Mouse (Mus musculus) limb, embryonic 13.5 days (tissue): ENCODE results near the gene Fxyd5. TPM values are rescaled to one million over a fixed set of nuclear protein-coding genes. Genes with fewer than 3 reads are reported as not detected.

Source experiments
- ATAC-seq: fragments of 200-750 bp; cut with Nextera tagmentation; 2 replicates; pipeline ENCODE4 v1.8.0; 2017; ENCODE audit warnings: low read depth, moderate number of reproducible peaks, moderate TSS enrichment; ENCODE audit not compliant: low FRiP score
- H3K27ac ChIP-seq: fragments of 300-500 bp; sonication (generic); 2 replicates; pipeline ENCODE4 v1.5.1; 2015; ENCODE audit warnings: inconsistent platforms, mild to moderate bottlenecking, moderate library complexity
- H3K27me3 ChIP-seq: fragments of 300-500 bp; sonication (generic); 2 replicates; pipeline ENCODE4 v1.6.1; 2015; ENCODE audit warnings: mild to moderate bottlenecking, inconsistent platforms
- H3K36me3 ChIP-seq: fragments of 300-500 bp; sonication (generic); 2 replicates; pipeline ENCODE4 v1.6.1; 2015; ENCODE audit warnings: inconsistent platforms, mild to moderate bottlenecking, moderate library complexity
- H3K4me1 ChIP-seq: fragments of 300-500 bp; sonication (generic); 2 replicates; pipeline ENCODE4 v1.6.1; 2015; ENCODE audit warnings: inconsistent platforms
- H3K4me2 ChIP-seq: fragments of 300-500 bp; sonication (generic); replicated peaks from 2 replicates; pipeline ENCODE4 v1.6.1; 2015; ENCODE audit warnings: inconsistent platforms, mild to moderate bottlenecking, moderate library complexity
- H3K4me3 ChIP-seq: fragments of 300-500 bp; sonication (generic); 2 replicates; pipeline ENCODE4 v1.5.1; 2015; ENCODE audit warnings: moderate library complexity, mild to moderate bottlenecking, inconsistent platforms
- H3K9ac ChIP-seq: fragments of 300-500 bp; sonication (generic); 2 replicates; pipeline ENCODE4 v1.6.1; 2015; ENCODE audit warnings: mild to moderate bottlenecking, inconsistent platforms
- H3K9me3 ChIP-seq: fragments of 300-500 bp; sonication (generic); 2 replicates; pipeline ENCODE4 v1.6.1; 2016; ENCODE audit warnings: inconsistent platforms
- WGBS: fragments of 180-500 bp; shearing (Covaris S2); methylation state at CpG from one replicate; pipeline ENCODE4 v1.1.7; 2015; 5-methylcytosine and 5-hydroxymethylcytosine counted together
- microRNA-seq: library from miRNA; unstranded; fragments of <30 nt; microRNA quantifications from one replicate; pipeline ENCODE4, GENCODE M21; 2016
- polyA plus RNA-seq: library from polyadenylated mRNA; unstranded; fragments of >200 nt; fragmentation: Nextera tagmentation; extraction: Ambion mirVana; gene quantifications from 2 replicates; pipeline ENCODE4 v1.2.1, GENCODE M21; 2015

Fxyd5 gene
- polyA plus RNA-seq, 1 experiment from 2014 or later: 17.1 TPM

DNA sequence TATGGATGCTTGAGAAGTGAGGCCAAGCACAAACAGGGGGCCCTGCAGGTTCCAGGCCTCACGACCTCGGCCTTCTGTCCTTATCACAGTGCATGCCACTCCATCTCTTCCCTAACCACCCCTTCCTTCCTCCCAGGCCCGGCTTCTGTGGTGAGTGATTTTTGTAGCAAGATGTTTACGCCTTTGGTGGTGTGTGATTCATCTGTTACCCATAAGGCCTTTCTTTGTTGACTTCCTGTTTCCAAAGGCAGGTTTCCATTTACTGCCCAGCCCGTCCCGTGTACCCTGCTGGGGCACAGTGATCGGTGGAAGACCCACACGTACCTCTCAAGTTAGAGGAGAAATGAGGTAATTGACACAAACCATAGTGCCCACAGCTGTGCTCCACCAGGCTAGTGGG, 39.6 kb downstream of the Fxyd5 start:
- H3K36me3 ChIP-seq: no peaks in the 10 kb centered on the region
- no peak overlapping the region for H3K4me3 ChIP-seq
- H3K9ac ChIP-seq: no peak overlapping the region
- no peak for ATAC-seq
- H3K4me2 ChIP-seq: no peak overlapping the region
- no peaks in the 10 kb centered on the region for H3K27me3 ChIP-seq
- 68% methylated on average over 8 of the region's 8 CpGs for WGBS
- H3K27ac ChIP-seq: no peak overlapping the region
- peaks cover 16% of the 10 kb centered on the region for H3K4me1 ChIP-seq
- peaks cover 3% of the 10 kb centered on the region; the same call in 1 of the 2 replicates for H3K9me3 ChIP-seq

DNA sequence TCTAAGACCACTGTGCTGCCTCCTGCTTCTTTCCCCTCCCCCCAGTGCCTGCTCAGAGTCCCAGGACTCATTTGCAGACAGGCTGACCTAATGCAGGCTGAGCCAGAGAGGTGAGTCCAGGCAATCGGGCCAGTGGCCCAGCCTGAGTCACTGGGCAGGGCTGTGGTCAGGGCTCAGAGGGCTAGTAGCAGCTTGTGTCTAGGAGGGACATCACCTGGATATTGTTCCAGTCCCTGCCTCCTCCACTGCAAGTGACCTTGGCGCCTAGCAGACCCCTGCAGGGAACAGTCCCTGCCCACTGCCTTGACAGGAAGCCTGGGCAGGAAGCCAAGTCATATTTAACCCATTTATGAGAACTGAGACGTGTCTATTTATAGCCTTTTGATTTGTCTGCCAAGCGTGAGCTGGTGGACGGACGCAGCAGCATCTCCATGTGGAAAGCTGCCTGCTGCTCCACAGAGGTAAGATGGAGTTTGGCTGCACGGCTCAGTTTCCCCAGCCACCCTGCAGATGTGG, 41.7 kb downstream of the Fxyd5 start:
- peak; percentile 78 for ATAC-seq
- peaks cover 17% of the 10 kb centered on the region; the same call in 1 of the 2 replicates for H3K9me3 ChIP-seq
- peaks cover 16% of the 10 kb centered on the region for H3K4me1 ChIP-seq
- H3K4me3 ChIP-seq: no peak overlapping the region
- WGBS: 8% methylated on average over 7 of the region's 7 CpGs
- H3K27ac ChIP-seq: peak overlapping the region; percentile 52; the same call in 1 of the 2 replicates
- H3K9ac ChIP-seq: no peak overlapping the region; the same call in 1 of the 2 replicates
- H3K27me3 ChIP-seq: no peaks in the 10 kb centered on the region
- H3K36me3 ChIP-seq: no peaks in the 10 kb centered on the region
- peak overlapping the region; percentile 44 for H3K4me2 ChIP-seq

DNA sequence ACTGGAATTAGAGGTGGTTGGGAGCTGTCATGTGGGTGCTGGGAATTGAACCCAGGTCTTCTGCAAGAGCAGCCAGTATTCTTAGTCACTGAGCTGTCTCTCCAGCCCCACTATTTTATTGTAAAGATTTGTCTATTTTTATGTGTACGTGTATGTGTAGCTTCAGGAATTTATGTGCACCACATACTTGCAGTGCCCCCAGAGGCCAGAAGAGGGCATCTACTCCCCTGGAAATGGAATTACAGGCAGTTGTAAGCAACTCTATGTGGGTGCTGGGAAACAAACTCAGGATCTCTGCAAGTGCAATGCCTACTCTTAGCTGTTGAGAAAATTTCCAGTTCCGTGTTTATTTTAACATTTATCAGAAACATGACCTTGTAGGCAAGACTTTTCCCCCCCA, 45.8 kb downstream of the Fxyd5 start:
- Histone ChIP-seq H3K9me3 (peaks cover 15% of the 10 kb centered on the region; the same call in 1 of the 2 replicates), H3K4me2 (no peak overlapping the region), H3K4me3 (no peak overlapping the region), H3K4me1 (peaks cover 20% of the 10 kb centered on the region), H3K36me3 (no peaks in the 10 kb centered on the region), H3K27ac (no peak overlapping the region), H3K27me3 (no peaks in the 10 kb centered on the region), H3K9ac (no peak overlapping the region)
- 89% methylated on average over 2 of the region's 2 CpGs for WGBS
- ATAC-seq: no peak

DNA sequence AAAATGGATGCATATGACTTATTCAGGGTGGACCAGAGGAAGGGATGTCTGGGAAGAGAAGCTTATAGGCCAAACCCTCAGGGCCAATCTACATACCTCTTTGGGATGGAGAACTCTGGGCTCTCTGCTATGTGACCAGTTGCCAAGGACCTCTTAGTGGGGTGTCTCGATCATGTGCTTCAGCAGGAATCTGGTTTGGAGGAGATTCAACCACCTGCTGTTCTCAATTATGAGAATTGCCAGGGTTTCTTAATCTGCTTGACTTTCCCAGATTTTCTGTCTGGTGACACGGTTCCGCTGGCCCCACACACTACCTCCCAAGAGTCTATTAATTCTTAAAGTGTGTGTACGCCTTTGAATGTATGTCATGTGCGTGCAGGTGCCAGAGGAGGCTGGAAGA, 48.3 kb downstream of the Fxyd5 start:
- Histone ChIP-seq H3K27me3 (no peaks in the 10 kb centered on the region), H3K4me2 (no peak overlapping the region), H3K27ac (0 out of 2 replicates have a peak overlapping the region, but pooled peaks have one; percentile 22), H3K9me3 (peaks cover 15% of the 10 kb centered on the region; the same call in 1 of the 2 replicates), H3K9ac (no peak overlapping the region), H3K36me3 (no peaks in the 10 kb centered on the region), H3K4me1 (peaks cover 4% of the 10 kb centered on the region; the same call in 1 of the 2 replicates), H3K4me3 (no peak overlapping the region)
- WGBS: 63% methylated on average over 5 of the region's 5 CpGs
- ATAC-seq: no peak

DNA sequence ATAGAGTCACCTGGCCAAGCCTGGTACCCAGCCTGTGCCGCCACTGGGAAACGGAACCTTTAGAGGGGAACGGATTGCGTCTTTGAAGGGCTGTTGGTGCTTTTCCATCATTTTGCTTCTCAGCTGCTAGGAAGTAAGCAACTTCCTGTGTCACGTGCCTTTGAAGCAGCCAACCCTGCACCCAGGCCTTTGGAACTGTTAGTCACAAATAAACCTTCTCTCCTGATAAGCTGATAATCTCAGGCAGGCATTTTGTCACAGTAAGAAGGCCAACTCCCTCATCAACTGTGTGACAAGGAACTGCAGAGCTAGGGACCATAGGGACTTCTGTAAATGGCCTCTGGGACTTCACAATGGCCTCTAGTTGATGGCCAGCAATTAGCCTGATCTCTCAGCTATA, 50.1 kb downstream of the Fxyd5 start:
- no peak overlapping the region for H3K9ac ChIP-seq
- no peak for ATAC-seq
- no peak overlapping the region for H3K4me3 ChIP-seq
- no peak overlapping the region for H3K4me2 ChIP-seq
- no peaks in the 10 kb centered on the region for H3K27me3 ChIP-seq
- H3K36me3 ChIP-seq: no peaks in the 10 kb centered on the region
- no peak overlapping the region for H3K27ac ChIP-seq
- H3K4me1 ChIP-seq: peaks cover 4% of the 10 kb centered on the region; the same call in 1 of the 2 replicates
- peaks cover 15% of the 10 kb centered on the region; the same call in 1 of the 2 replicates for H3K9me3 ChIP-seq
- WGBS: 73% methylated on average over 5 of the region's 5 CpGs

DNA sequence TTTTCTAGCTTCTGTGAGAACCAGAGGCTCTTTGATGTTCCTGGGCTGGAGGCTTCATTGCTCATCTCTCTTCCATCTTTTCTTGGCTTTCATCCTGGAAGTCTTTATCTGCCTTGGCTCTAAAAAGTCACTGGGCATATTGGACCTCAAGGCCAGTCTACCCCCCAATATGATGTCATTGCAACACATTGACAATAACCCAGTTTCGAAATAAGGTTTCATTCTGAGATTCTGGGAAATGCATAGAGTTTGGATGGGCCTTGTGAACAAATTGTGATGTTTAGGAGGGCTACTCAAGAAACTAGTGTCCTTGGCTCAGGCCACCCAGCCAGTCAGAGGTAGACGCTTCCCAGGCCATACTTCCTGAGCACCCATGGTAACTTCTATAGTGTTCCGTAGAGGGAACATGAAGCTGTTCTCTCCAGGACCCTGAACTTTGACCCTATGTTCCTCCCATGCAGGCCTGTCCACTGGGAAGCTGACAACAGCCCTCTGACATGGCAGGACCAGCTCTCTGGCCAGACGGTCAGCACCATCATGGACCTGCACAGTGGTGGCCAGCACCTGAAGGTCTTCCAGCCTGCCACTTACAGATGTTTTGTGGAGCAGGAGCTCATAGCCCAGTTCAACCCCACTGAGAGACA, 53.6 kb downstream of the Fxyd5 start:
- Histone ChIP-seq H3K27me3 (no peaks in the 10 kb centered on the region), H3K36me3 (no peaks in the 10 kb centered on the region), H3K4me3 (no peak overlapping the region), H3K4me1 (no peaks in the 10 kb centered on the region), H3K4me2 (no peak overlapping the region), H3K9me3 (no peaks in the 10 kb centered on the region; the same call in 1 of the 2 replicates), H3K9ac (no peak overlapping the region), H3K27ac (no peak overlapping the region)
- no peak for ATAC-seq
- 84% methylated on average over 4 of the region's 4 CpGs for WGBS

DNA sequence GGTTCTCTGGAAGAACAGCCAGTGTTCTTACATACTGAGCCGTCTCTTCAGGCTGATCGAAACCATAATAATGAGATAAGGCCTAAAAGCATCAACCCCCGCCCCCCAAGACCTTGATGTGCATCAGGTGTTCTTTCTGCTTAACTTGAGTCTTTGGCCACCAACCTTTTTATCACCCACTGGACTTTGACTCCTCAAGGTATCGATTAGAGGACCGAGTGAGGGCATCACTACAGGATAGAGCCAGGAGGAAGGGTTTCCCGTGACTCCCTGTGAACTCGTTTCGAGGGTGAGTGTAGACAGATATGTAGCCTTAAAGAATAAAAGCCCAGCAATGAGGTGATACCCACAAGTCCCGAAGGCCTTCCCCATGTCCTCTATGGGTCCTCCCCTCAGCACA, 56.9 kb downstream of the Fxyd5 start:
- Histone ChIP-seq H3K4me1 (no peaks in the 10 kb centered on the region), H3K27me3 (no peaks in the 10 kb centered on the region), H3K4me2 (no peak overlapping the region), H3K9ac (no peak overlapping the region), H3K36me3 (no peaks in the 10 kb centered on the region), H3K27ac (no peak overlapping the region), H3K9me3 (no peaks in the 10 kb centered on the region; the same call in 1 of the 2 replicates), H3K4me3 (no peak overlapping the region)
- WGBS: 86% methylated on average over 9 of the region's 9 CpGs
- ATAC-seq: no peak

Small RNA genes within 50 kb of the gene (microRNA-seq; reads per million reads assigned to microRNA genes)
- not detected for gene Mir7050

Other genes starting within 250 kb of the Fxyd5 start
- gene Ffar2, start 218.7 kb downstream of the Fxyd5 start, polyA plus RNA-seq: not detected in 2 replicates
- gene Ffar3, start 186.3 kb downstream of the Fxyd5 start, polyA plus RNA-seq: not detected in 2 replicates
- gene Ffar1, start 180.9 kb downstream of the Fxyd5 start, polyA plus RNA-seq: not detected in 2 replicates
- 0.09 and 0.32 TPM in 2 replicates for gene Cd22, start 162.1 kb downstream of the Fxyd5 start, polyA plus RNA-seq
- gene Mag, start 127.6 kb downstream of the Fxyd5 start, polyA plus RNA-seq: 0.38 and 0.42 TPM in 2 replicates
- gene Hamp2, start 117.8 kb downstream of the Fxyd5 start, polyA plus RNA-seq: not detected in 2 replicates
- not detected in 2 replicates for gene Hamp, start 98.4 kb downstream of the Fxyd5 start, polyA plus RNA-seq
- gene Usf2, start 85.7 kb downstream of the Fxyd5 start, polyA plus RNA-seq: 27.9 and 28.7 TPM in 2 replicates
- gene Lsr, start 69.0 kb downstream of the Fxyd5 start, polyA plus RNA-seq: 25.4 and 25.9 TPM in 2 replicates
- 0.70 and 0.78 TPM in 2 replicates for gene Fam187b, start 68.7 kb downstream of the Fxyd5 start, polyA plus RNA-seq
- gene Fxyd7, start 9.0 kb upstream of the Fxyd5 start, polyA plus RNA-seq: 20.0 and 21.3 TPM in 2 replicates
- gene Fxyd1, start 14.7 kb upstream of the Fxyd5 start, polyA plus RNA-seq: 61.7 and 71.2 TPM in 2 replicates
- gene Lgi4, start 16.9 kb upstream of the Fxyd5 start, polyA plus RNA-seq: 0.59 and 0.67 TPM in 2 replicates
- gene Fxyd3, start 34.2 kb upstream of the Fxyd5 start, polyA plus RNA-seq: 32.9 and 34.8 TPM in 2 replicates
- 3.0 and 3.2 TPM in 2 replicates for gene Hpn, start 72.8 kb upstream of the Fxyd5 start, polyA plus RNA-seq
- gene Scn1b, start 84.5 kb upstream of the Fxyd5 start, polyA plus RNA-seq: 4.1 and 4.5 TPM in 2 replicates
- gene Gramd1a, start 113.4 kb upstream of the Fxyd5 start, polyA plus RNA-seq: 79.8 and 83.2 TPM in 2 replicates
- not detected in 2 replicates for gene Scgb2b2, start 248.0 kb upstream of the Fxyd5 start, polyA plus RNA-seq
- not detected in 2 replicates for gene Scgb1b2, start 249.3 kb upstream of the Fxyd5 start, polyA plus RNA-seq